Mouse (Mus musculus) MEL (cell line): Measurements from ENCODE around the gene Ivd. TPM values are rescaled to one million over a fixed set of nuclear protein-coding genes. Genes with fewer than 3 reads are reported as not detected.

Experiments
- DNase-seq: peaks from one replicate; pipeline ENCODE4 v3.0.0; 2011; ENCODE audit warnings: low read depth, low spot score
- H3K27ac ChIP-seq: 2 replicates; pipeline ENCODE4 v1.5.1; 2012; ENCODE audit warnings: low read depth, mild to moderate bottlenecking, control low read depth, low read length, moderate library complexity; ENCODE audit not compliant: control insufficient read depth
- H3K27me3 ChIP-seq, 2 experiments: fragments of 150-350 bp in 1 of 2; sonication (generic) in 1 of 2; 2 replicates each; pipeline ENCODE4 v1.6.1; 2012; ENCODE audit warnings: low read length in 2 of 2, mild to moderate bottlenecking in 2 of 2, improper control_type of control experiment in 1 of 2, moderate library complexity in 1 of 2; ENCODE audit not compliant: insufficient read depth in 2 of 2, control insufficient read depth in 1 of 2
- H3K36me3 ChIP-seq, 2 experiments: 2 replicates each; pipeline ENCODE4 v1.6.1; 2012 to 2014; ENCODE audit warnings: low read length in 2 of 2, improper control_type of control experiment in 1 of 2, inconsistent platforms in 1 of 2, mild to moderate bottlenecking in 1 of 2; ENCODE audit not compliant: insufficient read depth in 2 of 2, control insufficient read depth in 1 of 2
- H3K4me1 ChIP-seq, 2 experiments: fragments of 150-350 bp in 1 of 2; sonication (generic) in 1 of 2; 2 replicates each; pipeline ENCODE4 v1.6.1; 2012; ENCODE audit warnings: low read length in 2 of 2, improper control_type of control experiment in 1 of 2, mild to moderate bottlenecking in 1 of 2; ENCODE audit not compliant: insufficient read depth in 2 of 2, control insufficient read depth in 1 of 2
- H3K4me3 ChIP-seq, 2 experiments: fragments of 150-350 bp in 1 of 2; sonication (generic) in 1 of 2; 2 replicates each; pipeline ENCODE4 v1.5.1; 2012; ENCODE audit warnings: low read depth in 2 of 2, low read length in 2 of 2, mild to moderate bottlenecking in 2 of 2, moderate library complexity in 2 of 2, control low read depth in 1 of 2, improper control_type of control experiment in 1 of 2; ENCODE audit not compliant: control insufficient read depth in 1 of 2, insufficient read depth in 1 of 2
- H3K79me2 ChIP-seq: 2 replicates; pipeline ENCODE4 v1.6.1; 2012; ENCODE audit warnings: mild to moderate bottlenecking, low read length, moderate library complexity; ENCODE audit not compliant: control insufficient read depth, poor library complexity, insufficient read depth
- H3K9ac ChIP-seq: 2 replicates; pipeline ENCODE4 v1.6.1; 2012; ENCODE audit warnings: low read depth, mild to moderate bottlenecking, control low read depth, low read length, moderate library complexity; ENCODE audit not compliant: control insufficient read depth, poor library complexity, severe bottlenecking
- H3K9me3 ChIP-seq: fragments of 150-350 bp; sonication (generic); replicated peaks from 2 replicates; pipeline ENCODE4 v1.6.1; 2012; ENCODE audit warnings: mild to moderate bottlenecking, low read length, improper control_type of control experiment, moderate library complexity; ENCODE audit not compliant: insufficient read depth
- BHLHE40 ChIP-seq: IDR thresholded peaks from 2 replicates; pipeline ENCODE4 v1.6.1; 2012; ENCODE audit warnings: low read depth, mild to moderate bottlenecking, inconsistent platforms, low read length, improper control_type of control experiment, borderline replicate concordance
- CHD1 ChIP-seq: IDR thresholded peaks from 2 replicates; pipeline ENCODE4 v1.6.1; 2012; ENCODE audit warnings: low read depth, mild to moderate bottlenecking, inconsistent platforms, low read length, improper control_type of control experiment
- CTCF ChIP-seq, 3 experiments: IDR thresholded peaks in 2 of 3; conservative IDR thresholded peaks in 1 of 3; 2 replicates each; pipeline ENCODE4 v1.5.1; 2011 to 2012; ENCODE audit warnings: low read length in 3 of 3, low read depth in 2 of 3, mild to moderate bottlenecking in 2 of 3, improper control_type of control experiment in 1 of 3, inconsistent platforms in 1 of 3, mixed read lengths in 1 of 3, moderate library complexity in 1 of 3; ENCODE audit not compliant: control insufficient read depth in 1 of 3, insufficient read depth in 1 of 3, poor library complexity in 1 of 3, severe bottlenecking in 1 of 3
- E2F4 ChIP-seq: IDR thresholded peaks from 2 replicates; pipeline ENCODE4 v1.6.1; 2011; ENCODE audit warnings: low read depth, low read length, improper control_type of control experiment, borderline replicate concordance
- GABPA ChIP-seq: IDR thresholded peaks from 2 replicates; pipeline ENCODE4 v1.6.1; 2012; ENCODE audit warnings: low read depth, mild to moderate bottlenecking, inconsistent platforms, low read length, improper control_type of control experiment, moderate library complexity
- HCFC1 ChIP-seq: IDR thresholded peaks from 2 replicates; pipeline ENCODE4 v1.6.1; 2012; ENCODE audit warnings: low read depth, mild to moderate bottlenecking, inconsistent platforms, low read length, improper control_type of control experiment, moderate library complexity
- MAX ChIP-seq: IDR thresholded peaks from 2 replicates; pipeline ENCODE4 v1.6.1; 2011; ENCODE audit warnings: low read length, improper control_type of control experiment
- MXI1 ChIP-seq: IDR thresholded peaks from 2 replicates; pipeline ENCODE4 v1.6.1; 2011; ENCODE audit warnings: mild to moderate bottlenecking, low read depth, low read length, improper control_type of control experiment
- MYB ChIP-seq: IDR thresholded peaks from 2 replicates; pipeline ENCODE4 v1.6.1; 2011; ENCODE audit warnings: mild to moderate bottlenecking, low read depth, low read length, improper control_type of control experiment
- NELFE ChIP-seq: IDR thresholded peaks from 2 replicates; pipeline ENCODE4 v1.6.1; 2011; ENCODE audit warnings: low read depth, low read length, improper control_type of control experiment
- NRF1 ChIP-seq: IDR thresholded peaks from 2 replicates; pipeline ENCODE4 v1.6.1; 2014; ENCODE audit warnings: low read depth, mild to moderate bottlenecking, inconsistent platforms, low read length, improper control_type of control experiment, moderate library complexity; ENCODE audit not compliant: poor library complexity, insufficient read depth, severe bottlenecking
- POLR2A ChIP-seq, 2 experiments: IDR thresholded peaks; 2 replicates each; pipeline ENCODE4 v1.6.1; 2011 to 2012; ENCODE audit warnings: low read length in 2 of 2, mild to moderate bottlenecking in 2 of 2, control low read depth in 1 of 2, improper control_type of control experiment in 1 of 2, low read depth in 1 of 2, moderate library complexity in 1 of 2; ENCODE audit not compliant: control insufficient read depth in 1 of 2, insufficient read depth in 1 of 2, poor library complexity in 1 of 2
- RAD21 ChIP-seq: IDR thresholded peaks from 2 replicates; pipeline ENCODE4 v1.6.1; 2011; ENCODE audit warnings: mild to moderate bottlenecking, low read depth, low read length, improper control_type of control experiment
- RCOR1 ChIP-seq: IDR thresholded peaks from 2 replicates; pipeline ENCODE4 v1.6.1; 2012; ENCODE audit warnings: low read depth, mild to moderate bottlenecking, inconsistent platforms, low read length, improper control_type of control experiment
- SIN3A ChIP-seq: IDR thresholded peaks from 2 replicates; pipeline ENCODE4 v1.6.1; 2012; ENCODE audit warnings: low read length, improper control_type of control experiment, inconsistent platforms
- SMC3 ChIP-seq: IDR thresholded peaks from 2 replicates; pipeline ENCODE4 v1.6.1; 2011; ENCODE audit warnings: low read depth, low read length, improper control_type of control experiment
- TAL1 ChIP-seq: IDR thresholded peaks from 2 replicates; pipeline ENCODE4 v1.6.1; 2012; ENCODE audit warnings: mild to moderate bottlenecking, inconsistent platforms, low read length, moderate library complexity, mixed read lengths
- TBP ChIP-seq: IDR thresholded peaks from 2 replicates; pipeline ENCODE4 v1.8.0; 2011; ENCODE audit warnings: low read depth, low read length, improper control_type of control experiment
- TCF12 ChIP-seq: IDR thresholded peaks from 2 replicates; pipeline ENCODE4 v1.6.1; 2014; ENCODE audit warnings: low read depth, mild to moderate bottlenecking, inconsistent platforms, low read length, improper control_type of control experiment, moderate library complexity
- USF2 ChIP-seq, 2 experiments: IDR thresholded peaks; 2 replicates each; pipeline ENCODE4 v1.6.1; 2011 to 2012; ENCODE audit warnings: improper control_type of control experiment in 2 of 2, low read length in 2 of 2, borderline replicate concordance in 1 of 2, inconsistent platforms in 1 of 2, low read depth in 1 of 2, mild to moderate bottlenecking in 1 of 2; ENCODE audit not compliant: insufficient read depth in 1 of 2
- ZC3H11A ChIP-seq: IDR thresholded peaks from 2 replicates; pipeline ENCODE4 v1.6.1; 2012; ENCODE audit warnings: low read depth, mild to moderate bottlenecking, inconsistent platforms, low read length, improper control_type of control experiment
- polyA plus RNA-seq, 2 experiments: library from polyadenylated mRNA; stranded (reverse) in 1 of 2; unstranded in 1 of 2; fragments of >175 nt in 1 of 2; fragments of >200 nt in 1 of 2; gene quantifications; 2 replicates each; pipeline versions ENCODE4 v1.2.1 to v1.2.4; 2012; ENCODE audit warnings: low replicate concordance in 2 of 2, low read depth in 1 of 2; ENCODE audit not compliant: insufficient read length in 2 of 2, insufficient read depth in 1 of 2, missing spikeins in 1 of 2
- total RNA-seq: library from RNA; depleted of rRNA; stranded (reverse); fragments of 300-350 nt; gene quantifications from 2 replicates; pipeline ENCODE4 v1.2.3, GENCODE M21; 2012

Ivd gene
- total and polyA plus RNA-seq, 3 experiments: 17.1 to 33.4 TPM; not detected in 1

- DNase-seq: no peak
- Histone ChIP-seq H3K9ac (no peak overlapping the region), H3K27ac (no peak overlapping the region), H3K4me1 (no peaks in the 10 kb centered on the region), H3K9me3 (no peaks in the 10 kb centered on the region), H3K36me3 (peaks cover 0 to 19% of the 10 kb centered on the region in 2 experiments; a peak in 2 of 4 replicates), H3K4me3 (no peak overlapping the region), H3K79me2 (no peaks in the 10 kb centered on the region), H3K27me3 (no peaks in the 10 kb centered on the region)
- TF ChIP-seq CTCF (IDR thresholded peaks at IDR 0.05 in 2 of 3, conservative IDR thresholded peaks at IDR 0.05 in 1 of 3; ENCODE audit: control insufficient read depth in 1 of 3, insufficient read depth in 1 of 3, low read depth in 2 of 3, low read length in 3 of 3, poor library complexity in 1 of 3, severe bottlenecking in 1 of 3): no peak
- no peak for TF ChIP-seq GABPA
- no peak for TF ChIP-seq HCFC1
- TF ChIP-seq E2F4: no peak
- TF ChIP-seq MYB: no peak
- no peak for TF ChIP-seq POLR2A (IDR thresholded peaks at IDR 0.05; ENCODE audit: control insufficient read depth in 1 of 2, insufficient read depth in 1 of 2, low read depth in 1 of 2, low read length in 2 of 2, poor library complexity in 1 of 2)
- no peak for TF ChIP-seq CHD1
- no peak for TF ChIP-seq RCOR1
Observed at GRCm38 (mm10) chr2:118829096-118829495, 32.7 kb upstream of the Ivd start.

GRCm38 (mm10) chr2:118834061-118834460, 27.7 kb upstream of the Ivd start:
- Histone ChIP-seq H3K27ac (no peak overlapping the region), H3K79me2 (no peaks in the 10 kb centered on the region), H3K4me1 (peaks cover 0 to 3% of the 10 kb centered on the region in 2 experiments; a peak in 2 of 4 replicates), H3K9me3 (no peaks in the 10 kb centered on the region), H3K27me3 (no peaks in the 10 kb centered on the region), H3K4me3 (no peak overlapping the region), H3K36me3 (peaks cover 3 to 9% of the 10 kb centered on the region in 2 experiments), H3K9ac (no peak overlapping the region)
- peak; percentile 41 for DNase-seq
- no peak for TF ChIP-seq MXI1
- no peak for TF ChIP-seq GABPA
- TF ChIP-seq TCF12: no peak
- no peak for TF ChIP-seq E2F4
- no peak for TF ChIP-seq NELFE
- TF ChIP-seq CHD1: no peak
- no peak for TF ChIP-seq BHLHE40
- no peak for TF ChIP-seq RAD21
- no peak for TF ChIP-seq MAX
- no peak for TF ChIP-seq SIN3A
- TF ChIP-seq SMC3: no peak
- no peak for TF ChIP-seq POLR2A (IDR thresholded peaks at IDR 0.05; ENCODE audit: control insufficient read depth in 1 of 2, insufficient read depth in 1 of 2, low read depth in 1 of 2, low read length in 2 of 2, poor library complexity in 1 of 2)
- TF ChIP-seq CTCF (IDR thresholded peaks at IDR 0.05 in 2 of 3, conservative IDR thresholded peaks at IDR 0.05 in 1 of 3; ENCODE audit: control insufficient read depth in 1 of 3, insufficient read depth in 1 of 3, low read depth in 2 of 3, low read length in 3 of 3, poor library complexity in 1 of 3, severe bottlenecking in 1 of 3): no peak
- TF ChIP-seq USF2 (IDR thresholded peaks at IDR 0.05; ENCODE audit: borderline replicate concordance in 1 of 2, insufficient read depth in 1 of 2, low read depth in 1 of 2, low read length in 2 of 2): no peak
- TF ChIP-seq NRF1: no peak
- TF ChIP-seq ZC3H11A: no peak
- no peak for TF ChIP-seq TAL1
- TF ChIP-seq TBP: no peak
